Mouse (Mus musculus) forebrain, embryonic 14.5 days (tissue): Measurements from ENCODE around the gene Ypel3. TPM values are rescaled to one million over a fixed set of nuclear protein-coding genes. Genes with fewer than 3 reads are reported as not detected.
"Not testable (repeated sequence)": the region's sequence is repeated elsewhere in the genome, so short reads cannot be mapped to it uniquely, and the experiment has no call there.

ENCODE experiments used
- ATAC-seq: fragments of 200-750 bp; cut with Nextera tagmentation; 2 replicates; pipeline ENCODE4 v1.8.0; 2017; ENCODE audit warnings: mild to moderate bottlenecking, moderate library complexity
- DNase-seq: peaks from one replicate; pipeline ENCODE4 v3.0.0-alpha.2; 2015; ENCODE audit warnings: low spot score
- H3K27ac ChIP-seq: fragments of 300-500 bp; sonication (generic); 2 replicates; pipeline ENCODE4 v1.5.1; 2014; ENCODE audit warnings: low read depth, mild to moderate bottlenecking, control low read depth, low read length, moderate library complexity
- H3K27me3 ChIP-seq: fragments of 300-500 bp; sonication (generic); replicated peaks from 2 replicates; pipeline ENCODE4 v1.6.1; 2014; ENCODE audit warnings: low read length, control low read depth, mixed read lengths; ENCODE audit not compliant: control insufficient read depth, insufficient read depth
- H3K36me3 ChIP-seq: fragments of 300-500 bp; sonication (generic); 2 replicates; pipeline ENCODE4 v1.6.1; 2014; ENCODE audit warnings: low read length, control low read depth; ENCODE audit not compliant: control insufficient read depth, insufficient read depth
- H3K4me1 ChIP-seq: fragments of 300-500 bp; sonication (generic); 2 replicates; pipeline ENCODE4 v1.6.1; 2014; ENCODE audit warnings: antibody characterized with exemption, low read length, control low read depth; ENCODE audit not compliant: control insufficient read depth, insufficient read depth
- H3K4me2 ChIP-seq: fragments of 300-500 bp; sonication (generic); 2 replicates; pipeline ENCODE4 v1.6.1; 2014; ENCODE audit warnings: mild to moderate bottlenecking, control low read depth, low read length
- H3K4me3 ChIP-seq: fragments of 300-500 bp; sonication (generic); 2 replicates; pipeline ENCODE4 v1.5.1; 2014; ENCODE audit warnings: low read depth, low read length, control low read depth
- H3K9ac ChIP-seq: fragments of 300-500 bp; sonication (generic); 2 replicates; pipeline ENCODE4 v1.6.1; 2014; ENCODE audit warnings: mild to moderate bottlenecking, low read length, control low read depth, moderate library complexity
- H3K9me3 ChIP-seq: fragments of 300-500 bp; sonication (generic); replicated peaks from 2 replicates; pipeline ENCODE4 v1.6.1; 2016; ENCODE audit warnings: low read length, control low read depth, mixed read lengths; ENCODE audit not compliant: control insufficient read depth
- WGBS: fragments of 180-500 bp; shearing (Covaris S2); extraction: QIAGEN DNeasy Blood & Tissue Kit; methylation state at CpG from one replicate; pipeline ENCODE4 v1.1.7; 2014; 5-methylcytosine and 5-hydroxymethylcytosine counted together
- polyA plus RNA-seq: library from polyadenylated mRNA; unstranded; fragments of >200 nt; fragmentation: Nextera tagmentation; extraction: Ambion mirVana; gene quantifications from 2 replicates; pipeline ENCODE4 v1.2.1, GENCODE M21; 2014

Gene Ypel3
- polyA plus RNA-seq, 1 experiment from 2014 or later = 230 TPM

DNA sequence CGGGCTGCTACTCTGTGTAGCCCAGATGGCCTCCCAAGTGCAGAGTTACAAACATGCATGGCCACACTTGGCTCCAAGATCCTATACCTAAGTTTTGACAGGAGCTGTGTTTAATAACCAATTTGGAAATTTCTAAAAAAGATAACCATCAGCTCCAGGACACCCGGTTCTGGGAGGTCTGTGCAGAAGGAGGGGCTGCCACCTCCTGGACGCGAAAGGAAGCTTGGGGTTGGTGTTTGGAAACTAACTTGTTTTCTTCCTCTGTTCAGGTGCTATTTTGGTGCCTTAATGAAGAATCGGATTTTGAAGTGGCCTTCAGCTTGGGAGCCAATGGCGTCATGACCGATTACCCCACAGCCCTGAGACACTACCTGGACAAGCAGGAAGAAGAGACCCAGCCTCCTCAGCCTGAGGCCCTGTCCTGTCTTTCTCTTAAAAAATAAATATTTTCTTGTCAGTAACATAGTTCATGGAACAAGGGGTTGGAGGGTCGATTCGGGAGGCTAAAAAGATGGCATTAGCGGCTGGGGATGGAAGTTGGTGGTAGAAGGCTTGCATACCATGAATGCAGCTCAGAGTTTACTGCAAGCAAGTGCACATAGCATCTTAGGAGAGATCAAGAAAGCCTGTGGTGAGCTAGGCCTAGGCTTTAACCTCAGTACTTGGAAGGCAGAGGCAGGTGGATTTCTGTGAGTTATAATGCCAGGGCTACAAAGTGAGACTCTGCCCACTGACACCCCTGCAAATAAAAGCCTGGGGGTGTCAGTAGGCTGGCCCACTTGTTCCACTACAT lies 1.4 kb upstream of the Ypel3 start:
- DNase-seq (no peak), ATAC-seq (no peak)
- H3K4me1 ChIP-seq = peaks cover 24% of the 10 kb centered on the region
- peaks cover 34% of the 10 kb centered on the region for H3K36me3 ChIP-seq
- no peak overlapping the region; the same call in 1 of the 2 replicates for H3K9ac ChIP-seq
- no peak overlapping the region for H3K4me2 ChIP-seq
- 84% methylated on average over 10 of the region's 10 CpGs for WGBS
- H3K27me3 ChIP-seq = no peaks in the 10 kb centered on the region
- H3K9me3 ChIP-seq = no peaks in the 10 kb centered on the region
- H3K4me3 ChIP-seq = no peak overlapping the region
- H3K27ac ChIP-seq = no peak overlapping the region

DNA sequence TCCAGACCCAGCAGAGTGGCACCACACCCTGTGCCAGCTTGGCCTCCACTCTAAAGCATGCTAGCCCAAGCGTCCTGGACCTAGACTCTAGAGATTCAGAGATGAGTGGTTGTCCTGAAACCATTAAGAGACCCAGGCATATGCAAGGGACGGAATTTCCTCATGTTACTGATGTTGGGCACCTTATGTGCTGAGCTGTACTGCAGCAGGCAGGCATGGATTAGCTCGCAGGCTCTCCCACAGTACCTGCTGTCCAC lies 849 bp upstream of the Ypel3 start:
- H3K27me3 ChIP-seq = no peaks in the 10 kb centered on the region
- H3K36me3 ChIP-seq = peaks cover 29% of the 10 kb centered on the region
- no peaks in the 10 kb centered on the region for H3K9me3 ChIP-seq
- no peak overlapping the region; the same call in 1 of the 2 replicates for H3K27ac ChIP-seq
- peak overlapping the region; percentile 94; the same call in 1 of the 2 replicates for H3K9ac ChIP-seq
- H3K4me1 ChIP-seq = peaks cover 26% of the 10 kb centered on the region
- H3K4me3 ChIP-seq = no peak overlapping the region
- DNase-seq = no peak
- ATAC-seq = no peak
- 75% methylated on average over 3 of the region's 3 CpGs for WGBS
- H3K4me2 ChIP-seq = peak overlapping the region; percentile 95

DNA sequence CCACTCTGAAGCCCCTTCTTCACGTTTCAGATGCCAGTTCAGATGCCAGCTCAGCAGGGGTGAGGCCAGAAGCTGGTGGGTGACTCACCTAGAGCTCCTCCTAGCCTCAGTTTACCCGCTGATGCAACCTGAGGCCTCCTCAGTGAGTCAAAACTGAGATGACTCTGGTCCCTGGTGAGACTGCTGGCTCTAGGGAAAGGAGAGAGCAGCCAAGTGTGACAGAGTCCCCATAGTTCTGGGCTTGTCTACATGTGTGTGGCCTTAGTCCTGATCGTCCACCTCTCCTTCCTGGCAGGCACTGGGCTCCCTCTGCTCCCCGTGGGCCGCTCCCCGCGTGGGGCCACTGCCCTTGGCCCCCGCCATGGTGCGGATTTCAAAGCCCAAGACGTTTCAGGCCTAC lies 721 bp downstream of the Ypel3 start:
- Histone ChIP-seq H3K27ac (peak overlapping the region; percentile 76; the same call in 1 of the 2 replicates), H3K9ac (peak overlapping the region; percentile 94), H3K9me3 (no peaks in the 10 kb centered on the region), H3K4me1 (peaks cover 32% of the 10 kb centered on the region), H3K4me2 (peak overlapping the region; percentile 95), H3K27me3 (no peaks in the 10 kb centered on the region), H3K36me3 (peaks cover 23% of the 10 kb centered on the region; the same call in 1 of the 2 replicates), H3K4me3 (peak overlapping the region; percentile 75)
- DNase-seq (no peak), ATAC-seq (no peak)
- WGBS = 54% methylated on average over 10 of the region's 10 CpGs

DNA sequence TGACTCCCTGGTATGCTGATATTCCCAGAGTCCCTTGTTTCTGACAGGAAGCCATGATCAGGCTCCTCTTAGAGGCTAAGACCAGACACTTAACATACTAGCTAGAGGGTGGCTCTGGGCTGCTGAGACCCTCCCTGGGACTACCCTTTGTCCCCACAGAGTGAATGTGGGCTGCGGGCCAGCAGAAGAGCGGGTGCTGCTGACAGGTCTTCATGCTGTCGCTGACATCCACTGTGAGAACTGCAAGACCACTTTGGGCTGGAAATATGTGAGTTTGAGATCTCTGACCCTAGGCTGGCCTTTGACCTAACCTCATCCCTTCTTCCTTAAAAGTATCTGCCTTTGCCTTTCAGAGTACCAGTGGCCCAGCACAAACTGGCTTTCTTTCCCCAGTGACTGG lies 1.4 kb downstream of the Ypel3 start:
- Histone ChIP-seq H3K9me3 (no peaks in the 10 kb centered on the region), H3K4me1 (peaks cover 32% of the 10 kb centered on the region), H3K27ac (no peak overlapping the region), H3K27me3 (no peaks in the 10 kb centered on the region), H3K4me2 (peak overlapping the region; percentile 95), H3K9ac (peak overlapping the region; percentile 94; the same call in 1 of the 2 replicates), H3K4me3 (no peak overlapping the region), H3K36me3 (peaks cover 23% of the 10 kb centered on the region; the same call in 1 of the 2 replicates)
- no peak for ATAC-seq
- DNase-seq = no peak
- WGBS = 84% methylated on average over 3 of the region's 3 CpGs

DNA sequence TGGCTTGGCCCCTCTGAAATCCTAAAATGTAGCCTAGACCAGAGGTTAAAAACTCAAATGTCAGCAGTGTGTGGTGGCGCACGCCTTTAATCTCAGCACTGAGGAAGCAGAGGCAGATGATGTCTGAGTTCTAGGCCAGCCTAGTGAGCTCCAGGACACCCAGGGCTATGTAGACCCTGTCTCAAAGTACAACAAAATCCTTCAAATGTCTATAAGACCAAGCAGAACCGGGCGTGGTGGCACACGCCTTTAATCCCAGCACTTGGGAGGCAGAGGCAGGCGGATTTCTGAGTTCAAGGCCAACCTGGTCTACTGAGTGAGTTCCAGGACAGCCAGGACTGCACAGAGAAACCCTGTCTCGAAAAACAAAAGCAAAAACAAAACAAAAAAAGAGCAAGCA lies 2.3 kb downstream of the Ypel3 start:
- H3K4me2 ChIP-seq, H3K9me3 ChIP-seq, H3K27ac ChIP-seq, H3K27me3 ChIP-seq, ATAC-seq, H3K9ac ChIP-seq, H3K4me3 ChIP-seq, DNase-seq: not testable (repeated sequence)
- peaks cover 27% of the 10 kb centered on the region; the same call in 1 of the 2 replicates for H3K36me3 ChIP-seq
- peaks cover 32% of the 10 kb centered on the region for H3K4me1 ChIP-seq
- 91% methylated on average over 7 of the region's 7 CpGs for WGBS

DNA sequence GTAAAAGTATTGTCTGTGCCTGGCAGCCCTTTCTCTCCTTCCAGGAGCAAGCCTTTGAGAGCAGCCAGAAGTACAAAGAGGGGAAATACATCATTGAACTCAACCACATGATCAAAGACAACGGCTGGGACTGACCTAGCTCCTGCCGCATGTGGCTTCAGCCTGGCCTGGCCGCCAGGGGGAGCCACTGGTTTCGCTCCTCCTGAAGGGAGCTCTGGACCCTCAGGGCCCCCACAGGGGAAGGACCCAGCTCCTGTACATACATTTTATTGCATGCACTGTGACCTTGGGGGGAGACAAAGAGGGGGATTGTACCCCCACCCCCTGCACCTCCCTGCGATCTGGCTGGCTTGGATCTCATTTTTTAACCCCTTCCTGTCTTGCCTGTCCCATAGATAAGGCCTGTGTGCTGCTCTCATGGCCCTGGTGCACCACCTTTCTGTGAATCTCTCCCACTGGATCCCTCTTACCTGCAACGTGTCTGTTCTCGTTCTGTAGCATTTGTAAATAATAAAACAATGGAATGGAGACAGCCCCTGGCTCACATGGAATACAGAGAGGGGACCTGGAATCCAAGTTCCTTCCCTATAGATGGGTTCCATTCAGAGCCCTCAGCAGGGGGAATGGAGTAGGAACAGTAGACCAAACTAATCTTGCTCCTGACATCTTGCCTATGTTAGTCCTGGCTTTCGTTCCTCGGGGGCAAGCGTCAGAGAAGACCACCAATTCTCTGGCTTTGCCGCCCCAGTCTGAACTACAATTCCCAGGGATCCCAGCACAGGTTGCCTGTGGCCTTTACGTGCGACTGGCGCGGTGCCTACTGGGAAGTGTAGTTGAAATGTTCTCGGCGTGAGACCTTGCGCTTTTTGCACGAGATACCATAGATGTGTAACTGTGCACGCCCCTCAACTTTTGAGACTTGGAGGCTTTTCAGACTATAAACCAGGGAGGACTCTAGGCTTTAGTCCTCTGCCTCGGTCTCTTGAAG lies 3.5 kb downstream of the Ypel3 start:
- Histone ChIP-seq H3K4me1 (peaks cover 32% of the 10 kb centered on the region), H3K27me3 (no peaks in the 10 kb centered on the region), H3K27ac (peak overlapping the region; percentile 75), H3K4me3 (peak overlapping the region; percentile 40), H3K9ac (peak overlapping the region; percentile 66), H3K9me3 (no peaks in the 10 kb centered on the region), H3K4me2 (peak overlapping the region; percentile 88), H3K36me3 (peaks cover 34% of the 10 kb centered on the region)
- DNase-seq (peak; percentile 97), ATAC-seq (peak; percentile 79)
- 0% methylated on average over 21 of the region's 21 CpGs for WGBS

DNA sequence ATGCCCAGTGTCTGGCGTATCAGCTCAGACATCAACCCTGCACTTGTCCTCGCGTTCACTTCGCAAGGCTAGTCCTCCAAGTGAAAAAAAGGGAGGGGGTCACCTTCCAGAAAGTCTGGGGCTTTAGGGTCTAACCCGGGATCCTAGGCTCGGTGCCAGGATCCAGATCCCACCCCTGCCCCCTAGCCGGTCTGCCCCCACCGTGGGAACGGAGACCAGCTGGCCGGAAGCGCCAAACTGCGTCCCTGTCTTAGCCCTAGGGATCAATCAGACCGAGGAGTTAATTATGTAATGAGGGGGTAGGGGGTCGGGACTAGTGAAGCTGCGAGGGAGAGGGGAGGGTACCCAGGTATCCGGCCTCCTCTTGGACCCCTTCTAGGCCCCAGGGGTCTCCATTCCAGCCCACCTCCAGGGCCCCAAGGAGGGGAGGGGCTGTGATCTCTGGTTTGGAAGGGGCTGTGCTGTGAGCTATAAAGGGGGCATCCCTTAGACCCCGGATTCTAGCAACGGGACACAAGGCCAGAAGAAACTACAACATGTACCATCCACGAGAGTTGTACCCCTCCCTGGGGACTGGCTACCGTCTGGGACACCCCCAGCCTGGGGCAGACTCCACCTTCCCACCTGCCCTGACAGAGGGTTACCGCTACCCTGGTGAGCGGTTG lies 4.3 kb downstream of the Ypel3 start, which contains the start of gene Tbx6:
Tbx6 (plus strand) TSS at position 513 of the 665 bp plus-strand sequence.
- WGBS = 7% methylated on average over 22 of the region's 22 CpGs
- H3K9ac ChIP-seq = peak within 1 kb of the TSS; percentile 66
- peak within 1 kb of the TSS; percentile 75 for H3K27ac ChIP-seq
- peak within 1 kb of the TSS; percentile 40 for H3K4me3 ChIP-seq
- ATAC-seq = no peak
- H3K9me3 ChIP-seq = no peaks in the 10 kb centered on the region
- DNase-seq = no peak
- H3K27me3 ChIP-seq = no peaks in the 10 kb centered on the region
- H3K4me1 ChIP-seq = peaks cover 30% of the 10 kb centered on the region
- peaks cover 36% of the 10 kb centered on the region for H3K36me3 ChIP-seq
- peak within 1 kb of the TSS; percentile 88 for H3K4me2 ChIP-seq

DNA sequence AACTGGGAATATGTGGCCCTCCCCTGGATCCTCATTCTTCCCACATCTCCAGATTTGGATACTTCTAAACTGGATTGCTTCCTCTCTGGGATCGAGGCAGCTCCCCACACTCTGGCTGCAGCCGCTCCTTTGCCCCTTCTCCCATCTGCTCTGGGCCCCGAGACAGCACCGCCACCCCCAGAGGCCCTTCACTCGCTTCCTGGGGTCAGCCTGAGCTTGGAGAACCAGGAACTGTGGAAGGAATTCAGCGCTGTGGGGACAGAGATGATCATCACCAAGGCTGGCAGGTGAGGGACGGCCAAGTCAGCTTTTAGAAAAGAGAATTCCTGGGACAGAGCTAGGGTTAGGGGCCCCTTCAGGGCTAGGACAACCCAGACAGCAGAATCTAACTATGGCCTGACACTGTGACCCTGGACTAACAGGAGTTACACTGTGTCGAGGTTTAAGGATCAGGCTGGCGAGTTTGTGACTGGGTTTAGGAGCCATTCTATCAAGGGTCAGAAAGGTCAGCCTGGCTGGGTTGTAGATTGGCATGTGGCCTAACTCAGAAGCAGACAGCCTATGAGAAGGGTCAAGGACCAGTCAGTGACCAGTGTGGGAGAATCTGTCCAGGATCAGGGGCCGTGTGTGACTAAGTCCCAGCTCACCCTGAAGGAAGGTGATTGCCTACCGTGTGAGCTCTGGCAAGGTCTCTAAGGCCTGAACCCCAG lies 5.1 kb downstream of the Ypel3 start:
- H3K4me3 ChIP-seq = peak overlapping the region; percentile 40; the same call in 1 of the 2 replicates
- no peak for ATAC-seq
- peaks cover 26% of the 10 kb centered on the region for H3K4me1 ChIP-seq
- no peak overlapping the region for H3K27ac ChIP-seq
- no peak overlapping the region for H3K4me2 ChIP-seq
- DNase-seq = no peak
- H3K9me3 ChIP-seq = no peaks in the 10 kb centered on the region
- 45% methylated on average over 11 of the region's 11 CpGs for WGBS
- peaks cover 44% of the 10 kb centered on the region for H3K36me3 ChIP-seq
- H3K27me3 ChIP-seq = no peaks in the 10 kb centered on the region
- peak overlapping the region; percentile 66 for H3K9ac ChIP-seq
